Mouse (Mus musculus): ENCODE measurements at regions not wholly inside any gene's neighbourhood (a gene's known extent, or its start where the extent isn't known, plus 50 kb on each side); places are given as distances from the start of the nearest gene placed in this dataset.

DNA sequence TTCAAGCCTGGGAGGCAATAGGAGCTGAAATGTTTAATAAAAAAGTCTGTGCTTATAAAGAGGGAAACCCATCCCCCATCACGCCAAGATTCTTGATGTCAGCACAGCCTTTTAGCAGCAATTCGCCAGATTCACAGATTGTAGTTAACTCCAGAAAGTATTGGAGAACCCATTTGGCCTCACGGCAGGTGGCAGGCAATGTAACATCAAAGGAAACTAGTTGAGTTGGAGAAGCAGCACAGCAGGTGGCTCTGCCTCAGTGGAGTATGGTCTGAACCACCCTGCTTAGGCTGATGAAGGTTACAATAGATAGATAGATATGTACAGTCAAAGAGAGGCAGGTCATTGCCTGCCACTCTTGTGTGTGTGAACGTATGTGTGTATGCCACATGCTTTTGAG is 420.8 kb upstream of the Klf6 start:
- 51% methylated on average over 4 of the region's 4 CpGs for WGBS
- H3K36me3 ChIP-seq (ENCODE audit: control insufficient read depth, insufficient read depth, low read length): no peaks in the 10 kb centered on the region
- H3K27ac ChIP-seq (ENCODE audit: low read depth, low read length): no peak overlapping the region
- H3K4me1 ChIP-seq (ENCODE audit: control insufficient read depth, insufficient read depth, low read length): no peaks in the 10 kb centered on the region
- no peak overlapping the region for H3K4me3 ChIP-seq (ENCODE audit: low read length)
- no peaks in the 10 kb centered on the region for H3K27me3 ChIP-seq (ENCODE audit: control insufficient read depth, insufficient read depth, low read length)
- no peak for ATAC-seq (ENCODE audit: low FRiP score, low TSS enrichment)
- H3K9ac ChIP-seq (ENCODE audit: low read depth, low read length): no peak overlapping the region
- no peaks in the 10 kb centered on the region for H3K9me3 ChIP-seq (ENCODE audit: control insufficient read depth, low read length)
- H3K4me2 ChIP-seq (replicated peaks; ENCODE audit: low read depth, low read length): no peak overlapping the region

DNA sequence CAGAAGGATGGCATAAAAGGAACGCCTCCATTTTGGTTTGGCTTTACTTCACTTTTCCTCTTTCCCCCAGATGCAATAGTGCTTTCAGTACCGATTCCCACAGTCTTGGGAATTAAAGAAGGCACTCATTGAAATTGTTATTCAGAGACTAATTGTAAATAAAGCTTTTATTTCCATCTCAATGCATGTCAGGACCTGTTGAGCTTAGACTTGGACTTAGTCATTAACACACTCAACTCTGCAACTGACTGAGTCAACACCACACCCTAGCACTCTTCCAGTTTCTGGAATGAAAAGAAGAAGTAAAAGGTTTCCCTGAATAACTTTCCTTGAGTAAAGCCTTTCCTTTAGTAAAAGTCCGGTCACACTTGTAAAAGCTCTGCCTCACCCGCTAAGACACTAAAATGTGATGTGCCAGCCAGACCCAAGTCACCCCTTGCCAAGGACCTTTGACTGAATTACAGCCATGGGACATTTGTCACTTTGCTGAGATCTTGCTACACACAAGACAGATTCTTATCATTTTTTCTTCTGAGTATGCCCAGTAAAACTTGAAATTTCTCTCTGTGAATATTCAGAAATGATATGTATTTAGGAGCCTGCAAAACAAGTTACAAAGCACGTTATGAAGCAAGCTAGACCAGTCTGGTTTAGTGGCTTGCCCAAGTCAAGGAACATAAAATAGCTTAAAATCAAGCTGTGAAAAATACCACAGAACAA is 416.4 kb upstream of the Klf6 start:
- Histone ChIP-seq H3K4me2 (replicated peaks; ENCODE audit: low read depth, low read length) (no peak overlapping the region), H3K27ac (ENCODE audit: low read depth, low read length) (no peak overlapping the region), H3K4me3 (ENCODE audit: low read length) (no peak overlapping the region), H3K9ac (ENCODE audit: low read depth, low read length) (no peak overlapping the region), H3K36me3 (ENCODE audit: control insufficient read depth, insufficient read depth, low read length) (no peaks in the 10 kb centered on the region), H3K27me3 (ENCODE audit: control insufficient read depth, insufficient read depth, low read length) (no peaks in the 10 kb centered on the region), H3K4me1 (ENCODE audit: control insufficient read depth, insufficient read depth, low read length) (no peaks in the 10 kb centered on the region), H3K9me3 (ENCODE audit: control insufficient read depth, low read length) (no peaks in the 10 kb centered on the region)
- ATAC-seq (ENCODE audit: low FRiP score, low TSS enrichment): no peak
- WGBS: 90% methylated on average over 5 of the region's 5 CpGs

DNA sequence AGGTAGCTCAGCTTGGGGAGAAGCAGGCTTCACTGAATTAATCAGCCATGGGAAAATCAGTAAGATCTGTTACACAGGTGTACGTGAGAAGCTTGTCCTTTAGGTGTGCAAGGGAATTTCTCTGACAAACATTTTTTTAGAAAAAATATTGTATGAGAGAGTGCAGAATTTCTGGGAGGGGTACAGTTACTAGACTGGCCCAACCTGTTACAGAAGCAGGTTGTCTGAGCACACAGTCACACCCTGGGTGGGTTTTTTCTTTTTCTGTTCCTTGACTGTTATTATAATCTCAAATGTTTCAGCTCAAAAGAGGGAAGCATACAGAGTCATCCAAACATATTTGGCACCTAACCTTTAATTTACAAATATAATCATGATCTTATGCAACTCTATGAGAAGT is 412.7 kb upstream of the Klf6 start:
- H3K27me3 ChIP-seq (ENCODE audit: control insufficient read depth, insufficient read depth, low read length): no peaks in the 10 kb centered on the region
- WGBS: 79% methylated on average over 1 of the region's 1 CpGs
- no peak overlapping the region for H3K27ac ChIP-seq (ENCODE audit: low read depth, low read length)
- no peak for ATAC-seq (ENCODE audit: low FRiP score, low TSS enrichment)
- H3K9ac ChIP-seq (ENCODE audit: low read depth, low read length): no peak overlapping the region
- H3K9me3 ChIP-seq (ENCODE audit: control insufficient read depth, low read length): no peaks in the 10 kb centered on the region
- no peaks in the 10 kb centered on the region for H3K4me1 ChIP-seq (ENCODE audit: control insufficient read depth, insufficient read depth, low read length)
- no peak overlapping the region for H3K4me3 ChIP-seq (ENCODE audit: low read length)
- no peak overlapping the region for H3K4me2 ChIP-seq (replicated peaks; ENCODE audit: low read depth, low read length)
- H3K36me3 ChIP-seq (ENCODE audit: control insufficient read depth, insufficient read depth, low read length): no peaks in the 10 kb centered on the region

DNA sequence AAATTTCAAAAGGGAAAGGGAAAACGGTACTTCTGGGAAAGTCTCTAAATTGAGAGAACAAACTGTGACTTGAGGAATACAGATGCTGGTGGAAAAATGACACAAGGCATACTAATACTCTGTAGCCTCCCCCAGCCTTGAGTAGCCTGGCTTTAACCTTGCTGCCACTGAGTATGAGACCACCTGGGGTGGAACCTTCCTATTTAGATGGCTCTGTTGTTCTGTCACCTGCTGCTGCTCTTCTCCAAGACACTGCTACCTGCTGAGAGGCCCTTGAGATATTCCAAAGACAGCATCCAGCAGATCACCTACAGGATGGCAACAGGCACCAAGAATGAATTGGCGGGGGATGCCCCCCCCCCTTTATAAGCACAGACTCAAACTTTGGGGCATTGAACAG is 380.5 kb upstream of the Klf6 start:
- no peak overlapping the region for H3K27ac ChIP-seq (ENCODE audit: low read depth, low read length)
- H3K9me3 ChIP-seq (ENCODE audit: control insufficient read depth, low read length): no peaks in the 10 kb centered on the region
- H3K9ac ChIP-seq (ENCODE audit: low read depth, low read length): no peak overlapping the region
- WGBS: 76% methylated on average over 2 of the region's 2 CpGs
- no peak for ATAC-seq (ENCODE audit: low FRiP score, low TSS enrichment)
- H3K4me2 ChIP-seq (replicated peaks; ENCODE audit: low read depth, low read length): no peak overlapping the region
- H3K4me1 ChIP-seq (ENCODE audit: control insufficient read depth, insufficient read depth, low read length): no peaks in the 10 kb centered on the region
- H3K4me3 ChIP-seq (ENCODE audit: low read length): no peak overlapping the region
- no peaks in the 10 kb centered on the region for H3K27me3 ChIP-seq (ENCODE audit: control insufficient read depth, insufficient read depth, low read length)
- no peaks in the 10 kb centered on the region for H3K36me3 ChIP-seq (ENCODE audit: control insufficient read depth, insufficient read depth, low read length)

DNA sequence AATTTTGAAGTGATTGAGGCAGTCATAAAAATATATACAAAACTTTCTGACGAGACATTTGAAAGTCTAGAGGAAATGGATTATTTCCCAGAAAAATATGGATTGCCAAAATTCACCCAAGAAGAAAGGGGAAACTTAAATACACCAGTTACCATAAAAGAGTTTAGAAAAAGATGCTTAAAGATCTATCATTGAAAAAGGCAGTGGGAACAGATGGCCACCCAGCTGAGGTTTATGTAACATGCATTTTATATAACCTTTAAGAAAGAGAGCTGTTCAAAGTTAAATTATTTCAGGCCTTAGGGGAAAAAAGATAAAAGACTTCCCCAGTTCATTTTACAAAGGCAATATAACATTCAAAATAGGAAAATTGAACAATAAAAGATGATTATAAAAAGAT is 369.0 kb upstream of the Klf6 start:
- Histone ChIP-seq H3K4me2 (replicated peaks; ENCODE audit: low read depth, low read length) (no peak overlapping the region), H3K9ac (ENCODE audit: low read depth, low read length) (no peak overlapping the region), H3K27ac (ENCODE audit: low read depth, low read length) (no peak overlapping the region), H3K4me1 (ENCODE audit: control insufficient read depth, insufficient read depth, low read length) (no peaks in the 10 kb centered on the region), H3K27me3 (ENCODE audit: control insufficient read depth, insufficient read depth, low read length) (no peaks in the 10 kb centered on the region), H3K36me3 (ENCODE audit: control insufficient read depth, insufficient read depth, low read length) (no peaks in the 10 kb centered on the region), H3K9me3 (ENCODE audit: control insufficient read depth, low read length) (no peaks in the 10 kb centered on the region), H3K4me3 (ENCODE audit: low read length) (no peak overlapping the region)
- 87% methylated on average over 1 of the region's 1 CpGs for WGBS
- ATAC-seq (ENCODE audit: low FRiP score, low TSS enrichment): no peak

DNA sequence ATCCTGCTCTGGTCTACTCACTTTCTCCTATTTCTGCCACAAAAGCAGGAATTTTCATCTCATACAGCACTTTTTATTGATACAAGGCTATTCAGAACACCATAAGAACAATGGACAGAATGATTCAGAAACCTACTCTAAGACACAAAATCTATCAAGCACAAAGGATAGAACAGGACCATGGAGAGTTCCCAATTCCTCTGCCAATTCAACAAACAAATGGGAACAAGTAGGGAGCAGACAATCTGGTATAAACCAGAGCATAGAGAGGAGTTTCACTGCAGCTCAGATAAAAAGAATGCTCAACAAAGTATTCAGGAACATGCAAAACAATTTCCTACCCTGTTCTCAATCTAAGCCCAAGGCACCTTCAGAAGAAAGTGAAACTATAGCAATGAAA is 363.7 kb upstream of the Klf6 start:
- H3K27ac ChIP-seq (ENCODE audit: low read depth, low read length): no peak overlapping the region
- H3K9ac ChIP-seq (ENCODE audit: low read depth, low read length): no peak overlapping the region
- no peaks in the 10 kb centered on the region for H3K9me3 ChIP-seq (ENCODE audit: control insufficient read depth, low read length)
- no peak overlapping the region for H3K4me2 ChIP-seq (replicated peaks; ENCODE audit: low read depth, low read length)
- no peaks in the 10 kb centered on the region for H3K36me3 ChIP-seq (ENCODE audit: control insufficient read depth, insufficient read depth, low read length)
- H3K4me3 ChIP-seq (ENCODE audit: low read length): no peak overlapping the region
- no peak for ATAC-seq (ENCODE audit: low FRiP score, low TSS enrichment)
- no peaks in the 10 kb centered on the region for H3K27me3 ChIP-seq (ENCODE audit: control insufficient read depth, insufficient read depth, low read length)
- H3K4me1 ChIP-seq (ENCODE audit: control insufficient read depth, insufficient read depth, low read length): no peaks in the 10 kb centered on the region

DNA sequence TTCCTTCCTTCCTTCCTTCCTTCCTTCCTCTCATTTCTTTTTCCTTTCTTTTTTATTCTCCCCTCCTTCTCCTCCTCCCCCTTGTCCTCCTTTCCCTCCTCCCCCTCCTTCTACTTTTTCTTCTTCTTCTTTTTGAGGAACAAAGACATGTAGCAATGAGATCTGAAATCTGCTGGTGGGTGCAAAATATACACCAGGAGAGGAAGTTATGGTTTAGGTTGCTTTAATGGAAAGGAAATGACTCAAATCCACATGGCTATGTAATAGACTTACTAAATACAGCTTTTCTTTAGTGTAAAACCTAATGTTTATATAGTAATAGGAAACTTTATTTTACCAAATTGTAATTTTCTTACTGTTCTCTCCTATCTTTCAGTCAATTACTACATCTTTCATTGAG is 349.5 kb upstream of the Klf6 start:
- Histone ChIP-seq H3K4me3 (ENCODE audit: low read length) (no peak overlapping the region), H3K4me1 (ENCODE audit: control insufficient read depth, insufficient read depth, low read length) (no peaks in the 10 kb centered on the region), H3K36me3 (ENCODE audit: control insufficient read depth, insufficient read depth, low read length) (no peaks in the 10 kb centered on the region), H3K27me3 (ENCODE audit: control insufficient read depth, insufficient read depth, low read length) (no peaks in the 10 kb centered on the region), H3K9ac (ENCODE audit: low read depth, low read length) (no peak overlapping the region), H3K4me2 (replicated peaks; ENCODE audit: low read depth, low read length) (no peak overlapping the region), H3K27ac (ENCODE audit: low read depth, low read length) (no peak overlapping the region), H3K9me3 (ENCODE audit: control insufficient read depth, low read length) (no peaks in the 10 kb centered on the region)
- ATAC-seq (ENCODE audit: low FRiP score, low TSS enrichment): no peak

DNA sequence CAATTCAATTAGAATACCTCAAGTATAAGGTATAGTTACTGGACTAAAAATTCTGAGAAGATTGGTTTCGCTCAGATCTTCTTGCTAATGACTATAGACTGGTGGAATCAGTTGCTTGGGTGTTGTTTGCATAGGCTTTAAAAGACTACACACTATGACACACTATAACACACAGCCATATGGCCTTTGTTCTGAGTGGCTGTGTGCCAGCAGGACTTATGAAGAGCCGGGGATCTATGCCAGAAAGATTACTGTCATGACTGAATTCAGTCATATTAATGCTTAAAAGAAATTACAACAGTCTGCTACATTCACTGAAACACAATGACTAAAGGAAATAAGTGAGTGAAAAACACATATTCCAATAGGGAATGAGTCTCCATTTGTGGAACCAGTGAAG is 345.7 kb upstream of the Klf6 start:
- H3K4me2 ChIP-seq (replicated peaks; ENCODE audit: low read depth, low read length): no peak overlapping the region
- WGBS: 85% methylated on average over 2 of the region's 2 CpGs

DNA sequence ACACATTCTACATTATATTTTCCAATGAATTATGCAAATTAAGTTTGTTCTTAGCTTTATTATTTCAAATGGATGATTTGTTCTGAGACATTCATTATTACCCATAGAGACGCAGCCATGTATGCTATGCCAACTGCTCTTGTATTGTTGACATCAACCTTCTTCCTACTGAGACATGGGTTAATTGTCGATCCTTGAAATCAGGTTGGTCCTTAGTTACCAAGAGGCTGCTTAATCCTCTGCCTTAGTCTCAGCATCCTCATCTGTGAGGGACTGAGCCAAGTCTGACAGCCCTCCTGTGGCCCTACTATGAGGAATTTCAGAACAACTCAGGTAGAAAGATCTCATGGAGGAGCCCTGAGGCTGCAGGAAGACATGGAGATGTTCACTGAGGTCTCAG is 345.2 kb upstream of the Klf6 start:
- WGBS: 93% methylated on average over 2 of the region's 2 CpGs
- ATAC-seq (ENCODE audit: low FRiP score, low TSS enrichment): no peak
- H3K9me3 ChIP-seq (ENCODE audit: control insufficient read depth, low read length): no peaks in the 10 kb centered on the region
- H3K4me3 ChIP-seq (ENCODE audit: low read length): no peak overlapping the region
- H3K4me1 ChIP-seq (ENCODE audit: control insufficient read depth, insufficient read depth, low read length): no peaks in the 10 kb centered on the region
- H3K4me2 ChIP-seq (replicated peaks; ENCODE audit: low read depth, low read length): no peak overlapping the region
- H3K27ac ChIP-seq (ENCODE audit: low read depth, low read length): no peak overlapping the region
- no peaks in the 10 kb centered on the region for H3K27me3 ChIP-seq (ENCODE audit: control insufficient read depth, insufficient read depth, low read length)
- H3K9ac ChIP-seq (ENCODE audit: low read depth, low read length): no peak overlapping the region
- H3K36me3 ChIP-seq (ENCODE audit: control insufficient read depth, insufficient read depth, low read length): no peaks in the 10 kb centered on the region

More for the DNA sequence above, 345.7 kb upstream of the Klf6 start:
- Histone ChIP-seq H3K4me1 (ENCODE audit: control insufficient read depth, insufficient read depth, low read length) (no peaks in the 10 kb centered on the region), H3K27ac (ENCODE audit: low read depth, low read length) (no peak overlapping the region), H3K9ac (ENCODE audit: low read depth, low read length) (no peak overlapping the region), H3K27me3 (ENCODE audit: control insufficient read depth, insufficient read depth, low read length) (no peaks in the 10 kb centered on the region), H3K9me3 (ENCODE audit: control insufficient read depth, low read length) (no peaks in the 10 kb centered on the region), H3K4me3 (ENCODE audit: low read length) (no peak overlapping the region), H3K36me3 (ENCODE audit: control insufficient read depth, insufficient read depth, low read length) (no peaks in the 10 kb centered on the region)
- no peak for ATAC-seq (ENCODE audit: low FRiP score, low TSS enrichment)

Measured in kidney, embryonic 14.5 days (tissue).